Mouse (Mus musculus): Measurements from ENCODE around the gene Mybpc1. TPM values are rescaled to one million over a fixed set of nuclear protein-coding genes. Genes with fewer than 3 reads are reported as not detected.

Mybpc1 gene
- total RNA-seq (2021): 1 to 10 TPM; 2.0 to 2.8 TPM
- long read RNA-seq, partial matches to known transcripts: 0 of 1 reads
- long read RNA-seq, other reads (novel, unspliced or antisense): 1 of 1 reads

DNA sequence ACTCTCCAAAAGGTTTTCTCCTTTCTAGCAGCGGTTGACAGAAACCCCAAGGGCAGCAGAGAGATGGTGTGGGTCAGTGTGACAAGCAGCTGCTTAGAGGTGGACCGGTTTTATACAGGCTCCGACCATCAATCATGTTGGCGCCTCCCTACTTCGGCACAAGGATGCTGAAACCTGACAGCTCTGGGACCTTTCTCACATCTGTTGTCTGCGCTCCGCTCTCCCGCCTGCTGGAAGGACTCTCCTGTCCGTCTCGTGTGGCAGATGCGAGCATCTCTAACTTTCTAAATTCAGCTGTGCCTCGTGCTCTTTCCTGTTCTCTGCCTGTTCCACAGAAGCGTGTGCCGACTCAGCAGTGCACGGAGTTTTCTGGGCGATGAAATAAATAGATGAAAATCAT lies at the start of gene Mybpc1:
Gene Mybpc1, minus strand, starts transcription at position 210 of the 400 bp plus-strand sequence.
- no peak for DNase-seq (ENCODE audit: low spot score in 2 of 2)

DNA sequence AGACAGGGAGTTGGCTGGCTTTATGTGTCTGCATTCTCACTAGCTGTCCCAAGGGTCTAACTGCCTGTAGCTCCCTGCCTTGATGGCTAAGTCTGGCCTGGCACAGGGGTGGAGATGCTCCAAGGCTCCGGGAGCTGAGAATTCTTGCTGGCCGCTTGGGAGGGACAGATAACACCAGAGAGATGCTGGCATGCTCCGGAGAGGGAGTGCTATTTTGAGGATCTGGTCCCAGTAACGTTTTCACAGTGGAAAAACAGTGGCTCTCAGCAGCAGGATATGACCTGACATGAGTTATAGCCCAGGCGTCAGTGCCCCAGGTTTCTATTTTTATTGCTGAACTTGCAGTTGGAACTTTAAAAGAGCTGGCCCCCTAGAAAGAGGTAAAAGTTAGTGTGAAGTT lies 40.5 kb upstream of the Mybpc1 start:
- no peak for DNase-seq (ENCODE audit: low spot score in 2 of 2)

DNA sequence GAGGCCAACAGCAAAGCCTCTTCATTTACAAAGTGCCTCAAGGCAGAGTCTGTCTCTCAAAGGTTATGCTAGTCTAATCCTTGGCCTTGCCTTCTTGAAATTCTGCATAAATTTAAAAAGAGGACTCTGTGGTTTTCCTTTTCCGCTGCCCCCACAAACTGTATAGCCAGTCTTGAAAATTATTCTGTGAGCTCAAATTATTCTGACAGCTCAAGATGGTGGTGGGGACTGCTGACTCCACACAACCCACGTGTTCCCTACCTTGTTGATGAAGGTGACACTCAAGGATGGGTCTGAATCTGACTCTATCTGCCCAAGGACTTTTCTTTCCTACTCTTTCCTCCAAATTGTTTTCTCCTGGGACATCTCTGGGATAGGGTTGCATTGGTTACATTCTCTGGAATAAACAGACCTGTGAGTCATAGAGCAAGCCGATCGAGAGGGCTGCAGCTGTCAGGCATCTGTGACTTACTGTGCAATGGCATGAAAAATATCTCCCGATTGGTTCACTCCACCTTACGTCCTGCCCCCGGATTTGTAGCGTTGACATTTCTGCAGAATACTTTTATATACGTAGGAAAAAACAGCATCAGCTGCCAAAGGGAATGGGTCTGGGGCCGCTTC lies 26.5 kb upstream of the Mybpc1 start:
- DNase-seq (ENCODE audit: low spot score in 2 of 2): peak in 1 of 2 experiments; percentile 6

DNA sequence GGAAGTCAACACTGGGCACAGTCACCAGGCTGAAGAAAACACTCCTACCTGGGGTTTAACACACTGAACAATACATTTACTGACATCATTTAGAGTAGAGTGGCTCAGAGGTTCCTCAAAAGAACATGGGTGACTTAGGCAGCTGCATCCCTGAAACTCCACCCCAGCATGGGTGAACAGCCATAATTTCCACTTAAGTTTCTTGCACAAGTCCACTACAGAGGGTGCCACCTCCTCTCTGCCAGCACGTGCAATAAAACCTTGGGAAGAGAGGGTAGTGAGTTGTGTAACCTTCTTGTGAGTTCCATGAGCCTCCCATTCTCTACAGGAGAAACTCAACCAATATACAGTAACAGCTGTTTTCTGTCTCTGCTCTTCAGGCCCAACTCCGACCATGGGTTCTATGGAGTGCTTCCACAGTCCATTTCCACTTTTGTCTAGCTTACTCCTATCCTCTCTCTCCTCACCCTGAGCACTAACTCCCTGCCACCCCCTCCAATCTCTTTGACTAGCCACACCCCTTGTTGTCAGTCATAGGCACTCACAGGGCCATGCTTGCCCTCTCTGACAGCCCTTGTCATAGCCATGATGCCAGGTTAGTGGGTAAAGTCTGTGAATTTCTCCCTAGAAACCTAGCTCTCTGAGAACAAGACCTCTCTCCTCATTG lies 25.8 kb upstream of the Mybpc1 start:
- no peak for DNase-seq (ENCODE audit: low spot score in 2 of 2)

DNA sequence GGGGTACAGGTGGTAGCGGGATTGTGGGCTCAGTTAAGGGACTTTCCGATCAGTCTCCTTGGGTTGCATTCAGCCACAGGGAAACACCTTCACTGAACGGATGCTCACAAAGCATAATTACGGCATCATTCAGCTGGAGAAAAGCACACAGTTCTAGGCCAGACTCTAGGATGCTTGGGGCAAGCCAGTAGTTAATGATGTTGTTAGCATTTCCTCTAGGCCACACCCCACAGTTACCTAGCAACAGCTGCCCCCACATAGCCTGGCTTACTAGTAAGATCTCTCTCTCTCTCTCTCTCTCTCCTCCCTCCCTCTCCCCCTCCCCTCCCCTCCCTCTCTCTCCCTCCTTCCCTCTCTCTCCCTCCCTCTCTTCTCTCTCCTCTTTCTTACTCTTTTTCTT lies 22.1 kb upstream of the Mybpc1 start:
- no peak for DNase-seq (ENCODE audit: low spot score in 2 of 2)

DNA sequence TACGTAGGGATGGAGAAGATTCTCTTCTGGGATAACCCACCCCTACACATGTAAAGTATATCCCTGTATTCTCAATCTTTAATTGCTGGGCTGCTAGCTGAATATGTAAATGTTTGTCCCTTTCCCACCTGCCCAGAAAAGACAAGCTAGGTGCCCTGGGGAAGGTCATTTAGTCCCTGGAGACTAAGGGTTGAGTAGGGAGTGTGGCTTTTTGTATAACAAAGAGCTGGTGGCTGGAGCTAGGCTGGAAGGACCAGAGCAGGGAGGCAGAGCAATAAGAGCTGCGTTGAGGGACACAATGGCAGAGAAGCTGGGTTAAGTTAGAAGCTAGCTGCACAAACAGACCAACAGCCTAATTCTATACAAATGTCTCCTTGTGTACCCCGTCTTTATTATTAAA lies 21.2 kb upstream of the Mybpc1 start:
- DNase-seq (ENCODE audit: low spot score in 2 of 2): no peak

DNA sequence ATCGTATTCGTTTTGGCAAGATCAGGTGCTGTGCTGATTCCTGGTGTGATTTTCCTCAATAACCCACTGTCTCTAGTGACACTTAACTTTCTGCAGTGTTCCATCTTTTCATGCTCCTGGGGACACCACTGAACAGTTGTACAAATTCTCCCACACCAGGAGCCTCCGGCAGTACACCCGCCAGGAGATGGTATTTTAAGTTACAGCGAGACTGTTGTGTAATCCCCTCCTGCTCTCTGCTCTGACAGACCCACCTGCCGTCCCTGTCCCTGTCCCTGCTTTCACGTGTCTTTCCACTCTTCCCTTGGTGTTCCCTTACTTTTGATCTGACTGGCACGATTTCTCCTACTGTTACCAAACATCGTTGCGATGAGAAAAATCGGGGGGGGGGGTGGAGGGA lies 19.3 kb upstream of the Mybpc1 start:
- DNase-seq (ENCODE audit: low spot score in 2 of 2): peak in 1 of 2 experiments; percentile 9

DNA sequence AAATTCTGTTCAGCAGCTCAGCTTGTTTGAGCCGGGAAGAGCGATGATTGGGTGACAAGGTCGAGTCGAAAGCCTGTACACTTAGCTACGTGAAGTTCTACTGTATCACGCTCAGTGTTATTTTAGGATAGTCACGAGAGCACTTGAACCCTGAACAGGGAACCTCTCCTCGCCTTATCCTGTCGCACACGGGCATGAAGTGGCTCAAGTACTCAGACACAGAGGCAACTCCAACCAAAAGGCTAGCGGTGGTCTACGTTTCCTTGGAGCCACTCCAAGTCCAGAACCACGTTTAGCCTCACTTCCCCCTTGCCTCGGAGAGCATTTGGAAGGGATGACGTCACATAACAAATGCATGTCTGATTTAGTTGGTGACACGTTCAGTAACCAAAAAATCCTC lies 17.7 kb upstream of the Mybpc1 start:
- no peak for DNase-seq (ENCODE audit: low spot score in 2 of 2)

DNA sequence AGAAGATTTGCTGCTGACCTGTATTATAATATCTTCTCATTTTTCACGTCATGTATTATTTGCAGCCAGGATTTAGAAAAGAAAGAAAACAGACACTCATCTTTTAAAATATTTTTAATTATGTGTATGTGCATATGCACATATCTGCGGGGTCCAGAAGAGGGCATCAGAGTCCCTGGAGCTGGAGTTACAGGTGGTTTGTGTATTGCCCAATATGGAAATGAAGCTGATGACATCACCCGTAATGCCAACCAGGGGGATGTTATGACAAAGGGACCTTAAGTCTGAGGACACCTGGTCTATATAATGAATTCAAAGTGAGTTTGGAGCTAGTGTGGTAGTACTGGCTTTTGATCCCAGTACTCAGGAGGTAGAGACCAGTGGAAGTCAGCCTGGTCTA lies 15.9 kb upstream of the Mybpc1 start:
- no peak for DNase-seq (ENCODE audit: low spot score in 2 of 2)

DNA sequence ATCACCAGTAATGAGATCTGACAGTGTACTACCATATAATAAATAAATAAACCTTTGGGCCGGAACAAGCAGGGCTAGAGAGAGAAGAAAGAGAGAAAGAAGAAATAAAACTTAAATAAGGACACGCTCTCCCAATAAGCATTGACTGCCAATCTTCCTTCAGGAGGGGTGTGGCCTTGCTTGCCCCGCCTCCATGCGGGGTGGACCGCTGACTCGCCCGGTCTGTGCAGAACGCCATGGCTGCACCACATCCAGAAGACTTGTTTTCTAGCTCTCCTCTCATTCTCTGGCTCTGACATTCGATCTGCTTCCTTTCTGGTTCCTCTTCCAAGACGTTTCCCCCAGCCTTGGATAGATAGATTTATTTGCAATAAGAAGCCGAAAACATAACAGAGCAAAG lies 8.1 kb upstream of the Mybpc1 start:
- no peak for DNase-seq (ENCODE audit: low spot score in 2 of 2)

DNA sequence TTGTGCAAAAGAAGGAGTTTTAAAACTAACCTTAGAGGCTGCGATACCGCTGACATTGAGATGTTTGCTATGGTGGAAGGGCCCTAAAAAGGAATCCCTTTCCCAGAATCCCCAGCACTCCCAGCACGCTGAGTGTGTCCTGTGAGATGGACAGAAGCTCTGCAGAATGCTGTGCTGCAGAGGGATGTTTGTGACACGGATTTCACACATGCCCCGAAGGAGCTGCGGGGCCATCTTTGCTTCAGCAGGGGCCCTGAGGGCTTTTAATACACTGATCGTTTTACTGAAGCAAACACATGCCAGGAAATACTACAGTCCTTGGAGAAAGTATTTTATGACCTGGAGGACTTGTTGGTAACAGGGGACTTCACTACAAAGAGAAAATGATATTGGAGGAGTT lies 1.7 kb upstream of the Mybpc1 start:
- DNase-seq (ENCODE audit: low spot score in 2 of 2): no peak

DNA sequence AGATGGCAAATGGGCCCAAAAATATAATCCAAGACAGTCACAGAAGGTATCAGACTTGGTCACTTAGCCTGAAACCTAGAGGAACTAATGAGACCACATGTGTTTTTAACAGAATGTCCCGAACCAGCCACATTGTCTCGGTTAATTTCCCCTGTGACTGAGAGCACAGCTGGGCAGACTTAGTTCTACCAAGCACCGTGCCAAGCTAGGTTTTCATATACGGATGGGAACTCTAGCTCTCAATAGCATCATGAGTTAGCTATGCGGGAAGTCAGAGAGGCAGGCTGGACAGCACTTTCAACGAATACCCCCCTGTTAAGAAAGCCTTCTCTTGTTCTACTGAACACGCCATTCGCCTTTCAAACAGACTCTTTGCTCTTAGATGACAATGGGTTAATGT lies 1.1 kb upstream of the Mybpc1 start:
- DNase-seq (ENCODE audit: low spot score in 2 of 2): no peak

DNA sequence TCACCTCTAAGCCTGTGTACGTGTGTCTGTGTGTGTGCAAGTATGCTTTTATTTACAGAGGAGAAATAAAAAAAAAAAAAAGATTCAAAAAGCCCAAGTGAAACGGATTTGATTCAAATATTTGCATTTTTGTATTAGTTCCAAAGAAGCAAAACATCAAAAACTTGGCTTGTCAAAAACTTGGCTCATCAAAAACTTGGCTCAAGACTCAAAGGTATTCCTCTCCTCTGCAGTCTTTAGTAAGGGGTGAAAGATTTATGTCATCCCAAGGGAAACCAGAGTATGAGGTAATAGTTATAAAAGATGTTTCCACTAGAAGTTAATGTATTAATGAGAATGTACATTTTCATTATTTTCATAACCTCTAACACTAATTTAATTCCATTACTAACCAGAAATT lies 1.2 kb downstream of the Mybpc1 start:
- DNase-seq (ENCODE audit: low spot score in 2 of 2): no peak

DNA sequence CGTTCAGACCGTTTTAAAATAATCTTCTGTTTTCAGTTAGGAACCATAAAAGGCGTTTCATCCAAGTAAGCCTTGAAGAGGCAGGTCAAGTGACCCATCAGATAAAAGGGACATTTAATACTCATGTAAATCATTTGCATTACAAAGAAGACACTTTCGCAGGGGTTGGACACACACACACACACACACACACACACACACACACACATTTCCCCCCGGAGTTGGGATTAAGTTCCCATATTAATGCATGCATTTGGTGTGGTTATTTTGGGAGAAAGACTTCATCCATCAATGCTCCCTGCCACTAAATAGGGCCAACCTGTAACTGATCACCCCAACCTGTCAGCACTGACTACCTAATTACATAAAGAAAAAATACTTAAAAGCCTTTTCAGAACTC lies 1.7 kb downstream of the Mybpc1 start:
- no peak for DNase-seq (ENCODE audit: low spot score in 2 of 2)

DNA sequence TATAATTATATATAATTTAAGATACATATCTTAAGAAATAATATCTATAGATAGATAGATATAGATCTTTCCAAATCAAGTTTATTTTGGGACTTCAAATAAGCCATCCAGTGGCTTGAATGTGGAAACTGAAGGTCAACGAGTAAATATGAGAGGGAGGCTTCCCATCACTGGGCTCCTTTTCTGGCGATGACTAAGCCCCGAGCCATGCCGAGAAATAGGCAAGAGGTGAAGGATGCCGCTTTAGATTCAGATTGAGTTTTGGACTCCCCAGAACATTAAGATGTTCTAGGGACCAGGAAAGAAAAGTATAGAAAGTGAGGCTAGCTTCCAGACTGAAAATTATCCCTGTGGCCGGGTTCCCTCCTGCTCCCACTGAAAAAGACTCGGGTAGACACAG lies 4.4 kb downstream of the Mybpc1 start:
- no peak for DNase-seq (ENCODE audit: low spot score in 2 of 2)

DNA sequence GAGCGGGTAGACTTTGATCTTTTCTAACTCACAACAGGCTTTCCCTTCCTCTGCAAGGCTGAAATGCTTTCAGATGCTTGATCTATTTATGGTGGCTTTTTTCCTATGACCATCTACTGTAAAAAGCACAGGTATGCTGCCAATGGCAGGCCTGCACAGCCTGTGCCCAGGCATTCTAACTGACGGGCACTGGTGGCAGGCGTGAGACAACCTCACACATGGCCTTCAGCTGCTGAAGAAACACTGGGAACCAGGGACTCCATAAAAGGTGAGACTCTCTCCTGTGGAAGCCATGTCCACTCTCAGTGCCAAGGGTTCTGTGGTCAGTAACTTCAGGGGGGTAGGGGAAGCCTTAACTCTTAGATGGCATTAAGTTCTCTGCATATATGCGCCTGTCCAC lies 12.6 kb downstream of the Mybpc1 start:
- no peak for DNase-seq (ENCODE audit: low spot score in 2 of 2)

DNA sequence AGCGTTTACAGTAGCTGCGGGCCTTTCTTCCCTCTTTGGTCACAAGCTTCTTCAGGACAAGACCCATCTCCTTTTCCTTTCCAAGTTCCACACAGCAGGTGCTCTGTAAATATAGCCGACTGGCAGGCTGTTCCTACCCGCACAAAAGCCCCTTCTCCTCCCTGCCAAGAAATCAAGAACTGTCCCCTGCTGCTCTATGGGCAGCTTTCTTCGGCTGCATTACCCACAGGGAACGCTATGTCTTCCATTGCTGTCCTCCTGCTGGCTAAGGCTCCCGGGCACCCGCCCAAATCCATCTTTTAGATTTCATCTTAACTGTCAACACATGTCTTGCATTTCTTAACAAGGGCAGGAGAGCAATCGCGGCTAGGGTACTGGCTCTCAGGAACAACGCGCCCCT lies 13.9 kb downstream of the Mybpc1 start:
- peak in 1 of 2 experiments; percentile 55 for DNase-seq (ENCODE audit: low spot score in 2 of 2)

DNA sequence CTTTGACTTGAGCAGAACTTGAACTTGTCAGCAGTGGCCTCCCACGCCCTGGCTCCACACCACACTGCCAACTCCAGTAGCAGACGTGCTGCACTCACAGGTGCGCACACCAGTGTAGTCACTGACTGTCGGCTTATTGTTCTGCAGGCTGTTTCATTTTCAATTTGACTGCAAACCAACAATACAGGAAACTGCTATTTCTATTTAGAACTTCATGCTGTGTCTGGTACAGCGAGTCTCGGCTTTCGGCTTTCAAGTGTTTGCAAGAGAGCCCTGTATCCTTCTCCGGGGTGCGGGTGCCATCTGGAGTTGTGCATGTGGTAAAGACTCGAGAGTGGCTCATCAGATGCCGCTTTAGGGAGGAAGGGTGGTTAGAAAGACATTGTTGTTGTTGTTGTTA lies 20.5 kb downstream of the Mybpc1 start:
- DNase-seq (ENCODE audit: low spot score in 2 of 2): peak; percentile 57 to 79

DNA sequence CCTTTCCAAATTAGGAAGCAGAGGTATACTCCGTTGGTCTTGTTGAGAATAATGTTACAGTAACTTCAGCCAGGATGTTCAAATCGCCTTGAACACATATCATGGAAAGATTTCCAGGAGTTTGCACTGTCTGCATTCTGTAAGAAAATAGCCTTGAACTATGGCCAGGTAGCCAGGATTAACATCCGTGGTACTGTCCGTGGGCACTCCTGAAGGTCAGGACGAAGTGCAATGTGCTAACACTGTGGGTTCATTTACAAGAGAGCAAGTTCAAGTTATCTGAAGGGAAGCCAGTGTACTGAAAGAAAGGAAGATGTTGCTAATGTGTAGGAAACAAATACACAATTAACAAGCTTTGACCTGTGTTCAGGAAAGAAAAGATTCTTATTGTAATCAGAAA lies 24.2 kb downstream of the Mybpc1 start:
- no peak for DNase-seq (ENCODE audit: low spot score in 2 of 2)

DNA sequence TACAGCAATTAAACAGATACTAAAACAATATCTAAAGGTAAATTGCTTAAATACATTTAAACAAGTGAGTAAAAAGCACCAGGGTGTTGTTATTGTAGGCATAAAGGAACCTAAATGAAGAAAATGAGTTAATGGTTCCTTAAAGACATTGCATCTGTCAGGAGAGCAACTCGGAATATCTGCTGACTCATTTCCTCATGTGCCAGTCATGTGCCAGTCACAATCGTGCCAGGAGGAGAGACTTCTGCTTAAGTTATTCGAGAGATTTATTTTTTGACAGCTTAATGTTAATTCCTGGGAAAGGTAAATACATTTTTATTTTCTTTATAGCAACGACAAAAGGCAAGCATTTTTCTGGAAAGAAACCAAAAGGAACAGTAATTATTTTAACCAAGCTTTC lies 26.3 kb downstream of the Mybpc1 start:
- no peak for DNase-seq (ENCODE audit: low spot score in 2 of 2)

DNA sequence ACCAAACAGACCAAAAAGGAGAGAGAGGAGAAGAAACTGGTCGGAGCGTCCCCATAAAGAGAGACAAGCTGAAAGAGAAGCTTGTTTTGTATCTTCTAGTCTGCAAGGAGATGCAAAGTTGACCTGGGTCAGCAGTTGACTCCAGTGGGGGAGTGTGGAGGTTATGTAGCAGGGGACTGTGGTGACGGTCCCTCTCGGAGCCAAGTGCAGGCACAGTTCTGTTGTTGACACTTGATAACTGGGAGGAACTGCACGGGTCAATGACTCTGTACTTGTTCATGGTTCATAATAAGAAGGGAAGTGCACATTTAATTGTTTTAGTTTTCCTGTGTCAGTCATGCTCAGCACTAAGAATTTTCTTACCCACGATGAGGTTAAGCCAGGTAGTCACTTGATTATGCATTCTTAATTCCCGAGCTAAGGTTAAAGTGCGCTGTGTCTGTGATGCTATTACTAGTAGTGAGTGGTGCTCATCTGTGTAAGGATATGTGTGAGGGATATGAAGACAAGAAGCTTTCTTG lies 30.8 kb downstream of the Mybpc1 start:
- DNase-seq (ENCODE audit: low spot score in 2 of 2): no peak

DNA sequence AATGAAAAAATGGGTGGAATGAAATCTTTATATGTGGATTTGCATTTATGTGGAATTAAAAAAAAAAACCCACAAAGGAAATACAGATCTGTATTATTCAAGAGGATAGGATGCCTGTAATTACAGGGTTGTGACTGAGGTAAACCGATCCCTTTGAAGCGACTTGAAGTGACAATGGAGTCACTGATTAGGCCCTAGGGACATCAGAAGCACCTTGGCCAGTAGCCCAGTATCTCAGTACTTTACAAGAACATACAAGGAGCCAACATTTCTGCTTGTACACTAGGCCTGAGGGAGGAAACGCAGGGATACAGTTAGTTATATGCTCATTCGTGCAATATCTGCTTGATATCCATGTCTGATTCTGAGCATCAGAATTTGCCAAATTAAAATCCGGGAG lies 32.8 kb downstream of the Mybpc1 start:
- DNase-seq (ENCODE audit: low spot score in 2 of 2): no peak

DNA sequence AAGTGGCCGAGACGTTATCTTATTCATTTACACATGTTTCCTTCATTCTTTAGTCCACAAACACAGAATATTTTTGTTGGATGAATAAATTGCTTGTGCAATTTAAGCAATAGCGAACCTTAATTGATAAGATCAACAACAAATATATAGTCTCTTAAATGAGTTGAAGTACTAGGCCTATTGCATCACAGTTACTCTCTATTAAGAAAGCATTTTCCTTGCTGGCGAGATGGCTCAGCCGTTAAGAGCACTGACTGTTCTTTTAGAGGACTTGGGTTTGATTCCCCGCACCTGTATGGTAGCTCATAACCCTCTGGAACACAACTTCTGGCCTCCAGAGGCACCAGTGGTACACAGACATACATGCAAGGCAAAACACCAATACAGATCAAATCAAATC lies 47.9 kb downstream of the Mybpc1 start:
- DNase-seq (ENCODE audit: low spot score in 2 of 2): no peak
